Mouse (Mus musculus) kidney, postnatal 0 days (tissue): Measurements from ENCODE around the gene Phc2. TPM values are rescaled to one million over a fixed set of nuclear protein-coding genes. Genes with fewer than 3 reads are reported as not detected.

Experiments used
- ATAC-seq: fragments of 200-750 bp; cut with Nextera tagmentation; replicated peaks from 2 replicates; pipeline ENCODE4 v1.8.0; 2017; ENCODE audit warnings: low read depth, moderate number of reproducible peaks, moderate TSS enrichment, moderate library complexity; ENCODE audit not compliant: low FRiP score
- DNase-seq: peaks from one replicate; pipeline ENCODE4 v3.0.0-alpha.2; 2016; ENCODE audit warnings: low spot score
- H3K27ac ChIP-seq: fragments of 300-500 bp; sonication (generic); 2 replicates; pipeline ENCODE4 v1.5.1; 2014; ENCODE audit warnings: mild to moderate bottlenecking
- H3K27me3 ChIP-seq: fragments of 300-500 bp; sonication (generic); 2 replicates; pipeline ENCODE4 v1.6.1; 2014; ENCODE audit warnings: low read length, mixed read lengths; ENCODE audit not compliant: insufficient read depth
- H3K36me3 ChIP-seq: fragments of 300-500 bp; sonication (generic); 2 replicates; pipeline ENCODE4 v1.6.1; 2014; ENCODE audit warnings: low read length, mixed read lengths; ENCODE audit not compliant: insufficient read depth
- H3K4me1 ChIP-seq: fragments of 300-500 bp; sonication (generic); replicated peaks from 2 replicates; pipeline ENCODE4 v1.6.1; 2014; ENCODE audit warnings: antibody characterized with exemption, low read length, mixed read lengths; ENCODE audit not compliant: insufficient read depth
- H3K4me2 ChIP-seq: fragments of 300-500 bp; sonication (generic); 2 replicates; pipeline ENCODE4 v1.6.1; 2014; ENCODE audit warnings: mild to moderate bottlenecking, low read length, moderate library complexity, mixed read lengths
- H3K4me3 ChIP-seq: fragments of 300-500 bp; sonication (generic); replicated peaks from 2 replicates; pipeline ENCODE4 v1.5.1; 2014; ENCODE audit warnings: low read depth, low read length
- H3K9ac ChIP-seq: fragments of 300-500 bp; sonication (generic); 2 replicates; pipeline ENCODE4 v1.6.1; 2014; ENCODE audit warnings: low read depth, low read length
- H3K9me3 ChIP-seq: fragments of 300-500 bp; sonication (generic); replicated peaks from 2 replicates; pipeline ENCODE4 v1.6.1; 2016; ENCODE audit warnings: low read length, inconsistent platforms, mixed read lengths
- CTCF ChIP-seq: IDR thresholded peaks from 2 replicates; pipeline ENCODE4 v1.5.1; 2016; ENCODE audit warnings: antibody characterized with exemption, low read depth, mild to moderate bottlenecking, moderate library complexity
- WGBS: fragments of 180-500 bp; shearing (Covaris S2); extraction: QIAGEN DNeasy Blood & Tissue Kit; methylation state at CpG from one replicate; pipeline ENCODE4 v1.1.7; 2014; 5-methylcytosine and 5-hydroxymethylcytosine counted together
- polyA plus RNA-seq: library from polyadenylated mRNA; unstranded; fragments of >200 nt; fragmentation: Nextera tagmentation; extraction: Ambion mirVana; gene quantifications from 2 replicates; pipeline ENCODE4 v1.2.1, GENCODE M21; 2015

Phc2 gene
- polyA plus RNA-seq, 1 experiment from 2014 or later = 71.7 TPM

DNA sequence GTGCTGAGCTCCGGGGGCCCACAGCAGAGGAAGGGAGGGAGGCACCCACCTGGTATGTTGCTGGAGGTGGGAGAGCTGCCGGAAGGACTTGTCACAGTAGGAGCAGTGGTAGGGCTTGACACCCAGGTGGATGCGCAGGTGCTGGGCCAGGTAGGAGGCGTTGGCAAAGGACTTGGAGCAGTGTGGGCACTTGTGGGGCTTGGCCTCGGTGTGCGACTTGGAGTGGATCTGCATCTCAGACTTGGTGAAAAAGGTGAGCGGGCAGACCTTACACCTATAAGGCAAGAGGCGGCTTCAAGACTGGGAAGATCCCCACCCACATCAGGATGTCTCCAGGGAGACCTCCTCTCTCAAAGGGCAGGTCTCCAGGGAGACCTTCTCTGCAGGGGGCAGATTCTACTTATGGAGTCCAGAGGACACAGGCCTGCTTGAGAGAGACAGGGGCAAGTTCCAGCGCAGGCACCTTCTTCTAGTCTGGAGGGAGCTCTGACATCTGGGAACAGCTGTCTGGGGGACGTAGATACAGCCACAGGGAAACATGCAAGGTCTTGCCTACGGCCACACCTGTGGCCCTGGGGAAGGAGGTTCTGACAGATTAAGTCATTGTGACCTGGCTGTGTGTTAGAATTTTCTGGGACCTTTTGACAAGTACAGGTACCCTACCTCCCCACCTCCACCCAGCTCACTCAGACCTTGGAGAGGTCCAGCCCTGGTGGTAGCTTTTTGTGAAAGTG lies 131.6 kb downstream of the Phc2 start:
- no peak overlapping the region for H3K4me2 ChIP-seq
- H3K36me3 ChIP-seq = peaks cover 33% of the 10 kb centered on the region
- TF ChIP-seq CTCF = no peak
- H3K27me3 ChIP-seq = no peaks in the 10 kb centered on the region
- no peak for DNase-seq
- H3K9me3 ChIP-seq = no peaks in the 10 kb centered on the region
- H3K9ac ChIP-seq = no peak overlapping the region
- H3K4me3 ChIP-seq = no peak overlapping the region
- ATAC-seq = no peak
- peaks cover 4% of the 10 kb centered on the region; the same call in 1 of the 2 replicates for H3K4me1 ChIP-seq
- WGBS = 90% methylated on average over 11 of the region's 11 CpGs
- no peak overlapping the region for H3K27ac ChIP-seq

DNA sequence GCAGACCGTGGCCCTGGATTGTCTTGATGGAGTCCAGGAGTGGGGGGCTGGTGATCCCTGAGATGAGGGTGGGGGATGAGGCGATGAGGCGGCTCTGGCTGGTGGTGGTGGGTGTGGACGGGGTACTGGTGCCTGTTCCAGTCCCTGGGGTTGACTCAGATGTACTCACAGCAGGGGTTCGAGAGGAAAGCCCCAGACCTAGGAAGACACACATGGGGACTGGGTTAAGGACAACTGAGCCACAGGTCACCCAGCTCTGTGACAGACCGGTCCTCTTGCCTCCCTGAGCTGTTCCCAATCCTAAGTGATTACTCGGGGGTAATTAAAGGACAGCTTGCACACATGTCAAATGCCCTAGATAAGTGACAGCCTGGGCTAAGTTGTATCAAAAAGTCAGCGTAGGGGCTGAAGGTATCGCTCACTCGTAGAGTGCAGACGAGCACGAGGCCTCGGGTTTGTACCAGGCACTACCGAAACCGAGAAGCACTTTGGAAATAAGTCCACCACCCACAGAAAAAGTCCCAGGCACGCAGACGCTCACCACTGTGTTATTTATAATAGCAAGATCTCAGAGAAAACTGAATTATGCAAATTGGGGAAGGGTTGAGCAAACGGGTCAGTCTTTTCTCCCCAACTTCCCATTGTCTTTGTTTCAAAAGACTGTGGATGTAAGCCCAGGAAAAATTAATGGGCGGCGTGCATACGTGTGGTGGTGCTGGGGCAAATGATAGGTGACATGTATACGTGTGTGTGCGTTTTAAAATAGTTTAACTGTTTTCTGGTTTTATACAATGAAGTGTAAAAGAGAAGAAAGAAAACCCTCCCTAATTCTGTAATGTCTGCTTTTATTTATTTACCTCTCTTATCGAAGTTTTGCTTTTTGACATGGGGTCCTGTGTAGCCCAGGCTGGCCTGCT lies 132.8 kb downstream of the Phc2 start:
- TF ChIP-seq CTCF = no peak
- Histone ChIP-seq H3K36me3 (peaks cover 26% of the 10 kb centered on the region), H3K4me1 (peaks cover 4% of the 10 kb centered on the region; the same call in 1 of the 2 replicates), H3K27ac (no peak overlapping the region), H3K9ac (no peak overlapping the region), H3K4me3 (no peak overlapping the region), H3K9me3 (no peaks in the 10 kb centered on the region), H3K4me2 (no peak overlapping the region), H3K27me3 (no peaks in the 10 kb centered on the region)
- ATAC-seq (no peak), DNase-seq (no peak)
- WGBS = 90% methylated on average over 24 of the region's 24 CpGs

DNA sequence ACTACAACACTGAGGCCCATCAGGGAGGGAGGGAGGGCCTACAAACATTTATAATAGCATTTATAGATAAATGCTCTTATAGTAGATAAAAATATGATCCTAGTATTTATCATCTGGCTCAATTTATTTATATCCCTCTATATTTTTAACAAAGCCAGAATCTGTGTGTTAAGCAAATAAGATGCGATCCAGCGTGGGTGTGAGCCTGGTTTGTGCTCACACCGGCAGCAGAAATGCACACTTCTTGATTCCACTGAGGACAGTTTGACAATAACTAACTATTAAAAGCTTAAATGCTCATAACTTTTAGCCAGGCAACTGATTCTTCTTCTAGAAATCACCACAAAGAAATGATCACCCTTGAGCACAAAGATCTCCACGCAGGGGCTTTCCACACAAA lies 133.6 kb downstream of the Phc2 start:
- peaks cover 4% of the 10 kb centered on the region; the same call in 1 of the 2 replicates for H3K4me1 ChIP-seq
- no peak for ATAC-seq
- peaks cover 26% of the 10 kb centered on the region for H3K36me3 ChIP-seq
- no peak overlapping the region for H3K4me2 ChIP-seq
- no peaks in the 10 kb centered on the region for H3K27me3 ChIP-seq
- no peak overlapping the region for H3K4me3 ChIP-seq
- H3K9me3 ChIP-seq = no peaks in the 10 kb centered on the region
- no peak overlapping the region for H3K9ac ChIP-seq
- no peak for TF ChIP-seq CTCF
- no peak for DNase-seq
- WGBS = 90% methylated on average over 4 of the region's 4 CpGs
- no peak overlapping the region for H3K27ac ChIP-seq

DNA sequence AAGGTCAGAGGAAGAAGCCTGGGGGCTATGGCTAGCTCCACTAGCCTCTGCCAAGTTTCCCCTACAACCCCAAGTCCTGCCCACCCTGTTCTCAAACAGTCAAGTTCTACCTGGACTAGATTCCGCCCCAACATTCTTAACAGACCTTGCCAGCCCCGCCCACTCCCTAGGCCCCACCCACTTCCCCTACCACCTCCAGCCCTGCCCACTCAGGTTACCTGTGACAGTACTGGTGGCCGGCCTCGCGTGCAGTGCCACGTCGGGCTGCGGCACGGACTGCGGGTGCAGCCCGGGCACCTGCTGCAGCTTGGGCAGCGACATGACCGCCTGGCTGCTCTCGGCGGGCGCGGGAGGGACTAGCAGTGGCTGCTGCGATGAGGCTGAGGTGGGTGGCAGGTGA lies 135.1 kb downstream of the Phc2 start:
- no peak overlapping the region for H3K27ac ChIP-seq
- 44% methylated on average over 18 of the region's 18 CpGs for WGBS
- ATAC-seq (peak; percentile 36), DNase-seq (no peak)
- no peaks in the 10 kb centered on the region for H3K9me3 ChIP-seq
- no peak for TF ChIP-seq CTCF
- H3K4me2 ChIP-seq = peak overlapping the region; percentile 37; the same call in 1 of the 2 replicates
- H3K36me3 ChIP-seq = peaks cover 27% of the 10 kb centered on the region
- H3K4me3 ChIP-seq = no peak overlapping the region
- peaks cover 4% of the 10 kb centered on the region; the same call in 1 of the 2 replicates for H3K4me1 ChIP-seq
- H3K9ac ChIP-seq = no peak overlapping the region
- no peaks in the 10 kb centered on the region for H3K27me3 ChIP-seq

DNA sequence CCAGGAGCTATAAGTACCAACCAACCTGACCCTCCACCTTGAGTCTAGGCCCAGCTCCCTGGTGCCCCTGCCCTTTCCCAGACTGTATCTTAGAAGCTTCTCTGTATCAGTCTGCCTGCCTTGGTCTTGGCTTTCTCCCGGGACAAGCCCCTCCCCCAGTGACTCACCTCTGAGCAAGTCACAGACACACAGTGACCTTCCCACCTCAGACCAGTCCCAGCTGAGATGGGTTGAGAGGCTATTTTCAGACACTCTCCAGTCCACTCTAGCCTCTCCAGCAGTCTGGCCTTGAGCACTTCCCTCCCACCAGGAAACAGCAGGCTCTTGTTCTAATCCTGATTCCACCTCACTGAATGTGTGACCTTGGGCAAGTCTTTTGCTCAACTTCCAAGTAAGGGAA lies 139.2 kb downstream of the Phc2 start:
- WGBS = 16% methylated on average over 1 of the region's 1 CpGs
- Histone ChIP-seq H3K9ac (no peak overlapping the region), H3K27me3 (no peaks in the 10 kb centered on the region), H3K36me3 (peaks cover 4% of the 10 kb centered on the region), H3K27ac (no peak overlapping the region), H3K9me3 (no peaks in the 10 kb centered on the region), H3K4me1 (peaks cover 23% of the 10 kb centered on the region), H3K4me3 (no peak overlapping the region), H3K4me2 (no peak overlapping the region)
- no peak for TF ChIP-seq CTCF
- no peak for DNase-seq
- no peak for ATAC-seq

DNA sequence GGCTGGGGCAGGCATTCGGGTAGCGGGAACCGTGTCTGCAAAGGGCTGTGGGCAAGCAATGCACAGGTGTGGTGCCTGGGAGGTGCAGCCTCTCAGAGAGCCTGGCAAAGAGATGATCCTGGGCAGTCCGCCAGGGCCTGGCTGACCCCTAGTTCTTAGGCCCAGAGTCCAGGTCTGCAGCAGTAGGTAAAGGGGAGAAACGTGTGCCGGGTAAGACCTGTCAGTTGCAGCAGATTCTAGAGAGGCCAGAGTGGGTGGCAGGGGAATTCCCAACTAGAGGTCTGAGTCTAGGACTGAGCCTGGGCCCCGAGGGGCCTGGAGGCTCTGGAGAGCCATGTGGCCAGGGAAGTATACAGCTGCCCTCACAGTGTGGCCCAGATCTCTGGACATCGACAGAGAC lies 139.7 kb downstream of the Phc2 start:
- no peak for TF ChIP-seq CTCF
- H3K27me3 ChIP-seq = no peaks in the 10 kb centered on the region
- ATAC-seq (no peak; the same call in 1 of the 2 replicates), DNase-seq (no peak)
- H3K4me1 ChIP-seq = peaks cover 23% of the 10 kb centered on the region
- no peak overlapping the region for H3K9ac ChIP-seq
- no peak overlapping the region for H3K4me3 ChIP-seq
- no peak overlapping the region for H3K27ac ChIP-seq
- H3K4me2 ChIP-seq = no peak overlapping the region
- peaks cover 4% of the 10 kb centered on the region for H3K36me3 ChIP-seq
- 77% methylated on average over 8 of the region's 8 CpGs for WGBS
- H3K9me3 ChIP-seq = no peaks in the 10 kb centered on the region
